Mouse (Mus musculus) thymus, adult 2 months (tissue): Measurements from ENCODE around the gene Gpsm3.

Experiments
- CTCF ChIP-seq: fragments of 200-500 bp; IDR thresholded peaks from 2 replicates; pipeline ENCODE4 v1.5.1; 2012; ENCODE audit warnings: mild to moderate bottlenecking, control low read depth, low read length, moderate library complexity, borderline replicate concordance; ENCODE audit not compliant: control insufficient read depth, poor library complexity, insufficient read depth; ENCODE audit errors: extremely low read depth
- POLR2A ChIP-seq: fragments of 200-500 bp; IDR thresholded peaks from 2 replicates; pipeline ENCODE4 v1.6.1; 2012; ENCODE audit warnings: mild to moderate bottlenecking, low read length, control low read depth, moderate library complexity; ENCODE audit not compliant: control insufficient read depth, poor library complexity, insufficient read depth; ENCODE audit errors: extremely low read depth

GRCm38 (mm10) chr17:34546797-34547196 is 42.8 kb upstream of the Gpsm3 start:
- TF ChIP-seq POLR2A (no peak), CTCF (no peak)
